Mouse (Mus musculus): Measurements from ENCODE around the gene Zfp366. TPM values are rescaled to one million over a fixed set of nuclear protein-coding genes. Genes with fewer than 3 reads are reported as not detected.

The Zfp366 gene
- polyA plus RNA-seq, 1 experiment from 2014 or later, result 0.75 TPM

- H3K4me3 ChIP-seq (ENCODE audit: low read depth, low read length), result no peak overlapping the region
- H3K9me3 ChIP-seq (ENCODE audit: control insufficient read depth, low read length), result no peaks in the 10 kb centered on the region
- no peak for ATAC-seq (ENCODE audit: low FRiP score)
- H3K27ac ChIP-seq (ENCODE audit: low read depth, low read length), result no peak overlapping the region
- no peak for DNase-seq (ENCODE audit: low spot score, missing footprints)
- H3K4me2 ChIP-seq, result no peak overlapping the region
- H3K9ac ChIP-seq (ENCODE audit: low read length), result no peak overlapping the region
- H3K4me1 ChIP-seq (ENCODE audit: control insufficient read depth, insufficient read depth, low read length), result no peaks in the 10 kb centered on the region
- no peaks in the 10 kb centered on the region for H3K36me3 ChIP-seq (ENCODE audit: control insufficient read depth, insufficient read depth, low read length)
- H3K27me3 ChIP-seq (ENCODE audit: control insufficient read depth, insufficient read depth, low read length), result no peaks in the 10 kb centered on the region
- 91% methylated on average over 3 of the region's 3 CpGs for WGBS
These were observed 87.4 kb downstream of the Zfp366 start for GRCm38 (mm10) chr13:99272046-99272445.

- ATAC-seq (ENCODE audit: low FRiP score), result no peak
- H3K36me3 ChIP-seq (ENCODE audit: control insufficient read depth, insufficient read depth, low read length), result no peaks in the 10 kb centered on the region
- DNase-seq (ENCODE audit: low spot score, missing footprints), result peak; percentile 76
- H3K4me2 ChIP-seq, result no peak overlapping the region
- no peak overlapping the region for H3K27ac ChIP-seq (ENCODE audit: low read depth, low read length)
- WGBS, result 97% methylated on average over 3 of the region's 3 CpGs
- H3K9ac ChIP-seq (ENCODE audit: low read length), result no peak overlapping the region
- H3K4me1 ChIP-seq (ENCODE audit: control insufficient read depth, insufficient read depth, low read length), result no peaks in the 10 kb centered on the region
- H3K9me3 ChIP-seq (ENCODE audit: control insufficient read depth, low read length), result no peaks in the 10 kb centered on the region
- no peak overlapping the region for H3K4me3 ChIP-seq (ENCODE audit: low read depth, low read length)
- H3K27me3 ChIP-seq (ENCODE audit: control insufficient read depth, insufficient read depth, low read length), result no peaks in the 10 kb centered on the region
These were observed 92.9 kb downstream of the Zfp366 start for GRCm38 (mm10) chr13:99277521-99277920.

GRCm38 (mm10) chr13:99278511-99278910 lies 93.9 kb downstream of the Zfp366 start:
- Histone ChIP-seq H3K4me1 (ENCODE audit: control insufficient read depth, insufficient read depth, low read length) (no peaks in the 10 kb centered on the region), H3K4me3 (ENCODE audit: low read depth, low read length) (no peak overlapping the region), H3K27me3 (ENCODE audit: control insufficient read depth, insufficient read depth, low read length) (no peaks in the 10 kb centered on the region), H3K4me2 (no peak overlapping the region), H3K36me3 (ENCODE audit: control insufficient read depth, insufficient read depth, low read length) (no peaks in the 10 kb centered on the region), H3K27ac (ENCODE audit: low read depth, low read length) (no peak overlapping the region), H3K9me3 (ENCODE audit: control insufficient read depth, low read length) (no peaks in the 10 kb centered on the region), H3K9ac (ENCODE audit: low read length) (no peak overlapping the region)
- ATAC-seq (ENCODE audit: low FRiP score) (no peak), DNase-seq (ENCODE audit: low spot score, missing footprints) (no peak)
- whole genome bisulfite sequencing, result 81% methylated on average over 6 of the region's 6 CpGs

GRCm38 (mm10) chr13:99279351-99279750 lies 94.7 kb downstream of the Zfp366 start:
- ATAC-seq (ENCODE audit: low FRiP score), result no peak
- 80% methylated on average over 10 of the region's 10 CpGs for WGBS
- no peak overlapping the region for H3K4me3 ChIP-seq (ENCODE audit: low read depth, low read length)

GRCm38 (mm10) chr13:99282961-99283360 lies 98.3 kb downstream of the Zfp366 start:
- H3K9me3 ChIP-seq (ENCODE audit: control insufficient read depth, low read length), result no peaks in the 10 kb centered on the region
- H3K4me1 ChIP-seq (ENCODE audit: control insufficient read depth, insufficient read depth, low read length), result peaks cover 13% of the 10 kb centered on the region
- no peak overlapping the region for H3K9ac ChIP-seq (ENCODE audit: low read length)
- no peak for ATAC-seq (ENCODE audit: low FRiP score)
- H3K36me3 ChIP-seq (ENCODE audit: control insufficient read depth, insufficient read depth, low read length), result no peaks in the 10 kb centered on the region
- no peak overlapping the region for H3K4me2 ChIP-seq
- no peak overlapping the region for H3K27ac ChIP-seq (ENCODE audit: low read depth, low read length)
- peak; percentile 41 for DNase-seq (ENCODE audit: low spot score, missing footprints)
- no peak overlapping the region for H3K4me3 ChIP-seq (ENCODE audit: low read depth, low read length)
- no peaks in the 10 kb centered on the region for H3K27me3 ChIP-seq (ENCODE audit: control insufficient read depth, insufficient read depth, low read length)
- WGBS, result 89% methylated on average over 6 of the region's 6 CpGs

More at GRCm38 (mm10) chr13:99279351-99279750, 94.7 kb downstream of the Zfp366 start:
- Histone ChIP-seq H3K4me1 (ENCODE audit: control insufficient read depth, insufficient read depth, low read length) (peaks cover 3% of the 10 kb centered on the region; the same call in 1 of the 2 replicates), H3K4me2 (no peak overlapping the region), H3K27ac (ENCODE audit: low read depth, low read length) (no peak overlapping the region), H3K9me3 (ENCODE audit: control insufficient read depth, low read length) (no peaks in the 10 kb centered on the region), H3K36me3 (ENCODE audit: control insufficient read depth, insufficient read depth, low read length) (no peaks in the 10 kb centered on the region), H3K9ac (ENCODE audit: low read length) (no peak overlapping the region), H3K27me3 (ENCODE audit: control insufficient read depth, insufficient read depth, low read length) (no peaks in the 10 kb centered on the region)
- no peak for DNase-seq (ENCODE audit: low spot score, missing footprints)

GRCm38 (mm10) chr13:99283916-99284315 lies 99.3 kb downstream of the Zfp366 start:
- H3K4me1 ChIP-seq (ENCODE audit: control insufficient read depth, insufficient read depth, low read length), result peaks cover 13% of the 10 kb centered on the region
- 73% methylated on average over 12 of the region's 12 CpGs for WGBS
- DNase-seq (ENCODE audit: low spot score, missing footprints) (peak; percentile 83), ATAC-seq (ENCODE audit: low FRiP score) (0 out of 2 replicates have a peak, but pooled peaks have one; percentile 33)
- no peak overlapping the region for H3K4me3 ChIP-seq (ENCODE audit: low read depth, low read length)
- no peaks in the 10 kb centered on the region for H3K9me3 ChIP-seq (ENCODE audit: control insufficient read depth, low read length)
- no peaks in the 10 kb centered on the region for H3K36me3 ChIP-seq (ENCODE audit: control insufficient read depth, insufficient read depth, low read length)
- H3K4me2 ChIP-seq, result no peak overlapping the region
- no peaks in the 10 kb centered on the region for H3K27me3 ChIP-seq (ENCODE audit: control insufficient read depth, insufficient read depth, low read length)
- no peak overlapping the region for H3K9ac ChIP-seq (ENCODE audit: low read length)
- H3K27ac ChIP-seq (ENCODE audit: low read depth, low read length), result peak overlapping the region; percentile 35; the same call in 1 of the 2 replicates

GRCm38 (mm10) chr13:99284400-99285160 lies 100.0 kb downstream of the Zfp366 start:
- ATAC-seq (ENCODE audit: low FRiP score), result peak; percentile 75
- Histone ChIP-seq H3K27ac (ENCODE audit: low read depth, low read length) (peak overlapping the region; percentile 53), H3K27me3 (ENCODE audit: control insufficient read depth, insufficient read depth, low read length) (no peaks in the 10 kb centered on the region), H3K9ac (ENCODE audit: low read length) (no peak overlapping the region), H3K4me2 (no peak overlapping the region), H3K9me3 (ENCODE audit: control insufficient read depth, low read length) (no peaks in the 10 kb centered on the region), H3K36me3 (ENCODE audit: control insufficient read depth, insufficient read depth, low read length) (no peaks in the 10 kb centered on the region), H3K4me3 (ENCODE audit: low read depth, low read length) (no peak overlapping the region), H3K4me1 (ENCODE audit: control insufficient read depth, insufficient read depth, low read length) (peaks cover 13% of the 10 kb centered on the region)
- WGBS, result 66% methylated on average over 21 of the region's 21 CpGs
- peak; percentile 88 for DNase-seq (ENCODE audit: low spot score, missing footprints)

- no peak overlapping the region for H3K9ac ChIP-seq (ENCODE audit: low read length)
- no peak overlapping the region for H3K4me2 ChIP-seq
- ATAC-seq (ENCODE audit: low FRiP score) (no peak), DNase-seq (ENCODE audit: low spot score, missing footprints) (no peak)
- WGBS, result 56% methylated on average over 2 of the region's 2 CpGs
- H3K27me3 ChIP-seq (ENCODE audit: control insufficient read depth, insufficient read depth, low read length), result no peaks in the 10 kb centered on the region
- H3K4me3 ChIP-seq (ENCODE audit: low read depth, low read length), result no peak overlapping the region
- peaks cover 13% of the 10 kb centered on the region for H3K4me1 ChIP-seq (ENCODE audit: control insufficient read depth, insufficient read depth, low read length)
- H3K27ac ChIP-seq (ENCODE audit: low read depth, low read length), result no peak overlapping the region; the same call in 1 of the 2 replicates
- H3K9me3 ChIP-seq (ENCODE audit: control insufficient read depth, low read length), result no peaks in the 10 kb centered on the region
- no peaks in the 10 kb centered on the region for H3K36me3 ChIP-seq (ENCODE audit: control insufficient read depth, insufficient read depth, low read length)
These were observed 100.6 kb downstream of the Zfp366 start for GRCm38 (mm10) chr13:99285241-99285640.

- no peak overlapping the region for H3K27ac ChIP-seq (ENCODE audit: low read depth, low read length)
- H3K4me1 ChIP-seq (ENCODE audit: control insufficient read depth, insufficient read depth, low read length), result peaks cover 13% of the 10 kb centered on the region
- no peak overlapping the region for H3K9ac ChIP-seq (ENCODE audit: low read length)
- 91% methylated on average over 4 of the region's 4 CpGs for WGBS
- no peak for ATAC-seq (ENCODE audit: low FRiP score)
- no peaks in the 10 kb centered on the region for H3K36me3 ChIP-seq (ENCODE audit: control insufficient read depth, insufficient read depth, low read length)
- peak; percentile 12 for DNase-seq (ENCODE audit: low spot score, missing footprints)
- no peaks in the 10 kb centered on the region for H3K9me3 ChIP-seq (ENCODE audit: control insufficient read depth, low read length)
- no peak overlapping the region for H3K4me3 ChIP-seq (ENCODE audit: low read depth, low read length)
- H3K27me3 ChIP-seq (ENCODE audit: control insufficient read depth, insufficient read depth, low read length), result no peaks in the 10 kb centered on the region
- no peak overlapping the region for H3K4me2 ChIP-seq
These were observed 102.6 kb downstream of the Zfp366 start for GRCm38 (mm10) chr13:99287207-99287606.
